Mouse (Mus musculus) embryonic fibroblast, embryonic 13.5 days (primary cell): ENCODE data around the gene Poc1b.

Experiments
- CTCF ChIP-seq: IDR thresholded peaks from 2 replicates; pipeline ENCODE4 v1.5.1; 2011; ENCODE audit warnings: mild to moderate bottlenecking, control low read depth, low read length, moderate library complexity, borderline replicate concordance; ENCODE audit not compliant: insufficient read depth
- POLR2A ChIP-seq: IDR thresholded peaks from 2 replicates; pipeline ENCODE4 v1.6.1; 2011; ENCODE audit warnings: low read depth, mild to moderate bottlenecking, control low read depth, low read length, moderate library complexity

GRCm38 (mm10) chr10:99182107-99182506 lies 75.3 kb downstream of the Poc1b start:
- TF ChIP-seq CTCF (no peak), POLR2A (no peak)
